Mouse (Mus musculus) splenic B cell, adult 2 months (primary cell): ENCODE measurements around the gene Sipa1l3.

Experiments
- DNase-seq: peaks from one replicate; pipeline ENCODE4 v3.0.0-alpha.2; 2011; ENCODE audit warnings: low read depth, low spot score
- H3K27me3 ChIP-seq: 2 replicates; pipeline ENCODE4 v1.6.1; 2012; ENCODE audit warnings: mild to moderate bottlenecking, low read length, moderate library complexity, mixed read lengths; ENCODE audit not compliant: control insufficient read depth, poor library complexity, insufficient read depth, severe bottlenecking
- H3K36me3 ChIP-seq: 2 replicates; pipeline ENCODE4 v1.6.1; 2012; ENCODE audit warnings: mild to moderate bottlenecking, low read length, moderate library complexity, mixed read lengths; ENCODE audit not compliant: control insufficient read depth, poor library complexity, insufficient read depth, severe bottlenecking

Sipa1l3 gene

DNA sequence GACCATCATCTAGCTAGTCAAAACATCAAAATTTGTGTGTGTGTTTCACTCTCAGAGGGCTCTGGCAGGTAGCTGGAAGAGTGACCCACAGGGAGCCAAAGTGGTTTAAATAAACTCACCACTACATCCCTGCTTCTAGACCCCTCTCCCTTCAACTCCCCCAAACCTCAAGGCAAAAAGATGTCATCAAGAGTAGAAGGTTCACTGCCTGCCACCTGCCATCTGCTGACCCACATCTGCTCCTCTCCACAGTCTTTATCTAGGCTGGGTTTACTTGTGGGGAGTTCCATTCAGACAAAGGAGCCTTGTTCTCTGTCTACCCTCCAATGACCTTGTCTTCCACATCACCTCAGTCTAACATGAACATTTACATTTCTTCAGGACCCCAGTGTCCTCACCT lies 239.2 kb downstream of the Sipa1l3 start:
- H3K36me3 ChIP-seq, result no peaks in the 10 kb centered on the region
- no peak for DNase-seq

DNA sequence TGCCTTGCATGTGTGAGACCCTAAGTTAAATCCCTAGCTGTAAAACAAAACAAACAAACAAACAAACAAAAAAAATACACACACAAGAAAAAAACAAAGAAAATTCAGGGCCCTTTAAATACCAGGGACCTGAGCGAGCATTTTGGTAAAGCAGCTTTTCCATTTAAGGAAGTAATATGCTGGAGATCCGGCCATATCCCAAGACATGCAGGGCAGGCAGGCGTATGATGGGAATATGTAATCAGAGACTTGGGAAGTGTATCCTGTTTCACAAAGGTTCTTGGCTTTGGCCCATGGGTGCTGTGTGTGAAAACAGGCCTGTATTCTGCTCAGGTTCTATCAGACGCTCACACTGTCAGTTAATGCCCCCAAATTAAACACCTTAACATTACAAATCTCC lies 240.9 kb downstream of the Sipa1l3 start:
- no peaks in the 10 kb centered on the region for H3K27me3 ChIP-seq
- no peak for DNase-seq
- no peaks in the 10 kb centered on the region for H3K36me3 ChIP-seq

More for the DNA sequence above, 239.2 kb downstream of the Sipa1l3 start:
- no peaks in the 10 kb centered on the region for H3K27me3 ChIP-seq

DNA sequence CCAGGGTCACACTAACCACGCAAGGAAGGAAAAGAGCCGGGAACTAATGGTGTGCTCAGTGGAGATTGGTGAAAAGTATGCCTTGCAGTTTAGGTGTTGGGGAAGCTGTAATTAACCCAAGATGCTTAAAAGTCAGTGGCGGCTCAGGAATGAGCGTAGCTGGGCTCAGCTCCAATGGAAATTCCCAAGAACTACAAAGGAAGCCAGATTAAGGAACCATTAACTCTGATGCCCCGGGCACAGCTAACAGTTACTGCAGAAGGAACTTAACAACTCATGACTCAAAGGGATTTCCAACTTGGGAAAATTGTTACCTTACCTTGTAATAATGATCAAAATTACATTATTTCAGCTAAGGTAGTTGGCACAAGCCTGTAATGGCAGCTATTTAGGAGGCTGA lies 241.7 kb downstream of the Sipa1l3 start:
- DNase-seq, result no peak
- no peaks in the 10 kb centered on the region for H3K36me3 ChIP-seq

DNA sequence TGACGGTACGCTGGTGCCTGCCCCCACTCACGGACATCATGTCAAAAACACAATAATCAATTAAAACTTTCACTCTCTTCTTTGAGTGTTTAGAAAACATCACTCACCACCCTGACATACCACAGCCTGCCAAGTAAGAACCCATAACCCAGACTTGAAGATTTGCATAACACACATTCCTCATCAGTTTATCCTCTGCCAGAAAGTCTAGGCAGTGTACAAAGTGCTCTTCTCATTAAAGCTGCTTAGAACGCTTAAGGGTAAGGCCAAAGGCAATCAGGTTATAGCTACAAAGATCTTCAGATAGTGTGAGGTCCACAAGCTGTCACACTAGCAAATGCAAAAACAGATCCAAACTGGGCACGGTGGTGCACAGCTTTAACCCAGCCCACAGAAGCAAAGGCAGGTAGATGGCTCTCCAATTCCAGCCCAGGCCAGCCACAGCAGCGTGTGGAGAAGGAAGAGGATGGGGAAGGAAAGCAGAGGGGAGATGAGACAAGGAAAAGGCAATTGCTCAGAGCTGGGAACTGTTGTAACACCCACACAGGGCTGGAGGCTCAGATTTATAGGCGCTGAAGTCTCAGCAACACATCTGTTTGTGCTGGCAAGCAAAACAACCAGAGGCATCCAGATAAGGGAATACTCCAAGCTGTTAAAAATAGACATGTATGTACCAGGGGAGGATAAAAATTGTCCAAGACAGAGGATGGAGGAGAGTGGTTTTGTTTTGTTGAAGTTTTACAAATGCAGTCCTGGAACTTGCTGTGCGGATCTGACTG lies 246.6 kb downstream of the Sipa1l3 start:
- H3K27me3 ChIP-seq, result no peaks in the 10 kb centered on the region
- no peaks in the 10 kb centered on the region for H3K36me3 ChIP-seq
- no peak for DNase-seq

More for the DNA sequence above, 241.7 kb downstream of the Sipa1l3 start:
- no peaks in the 10 kb centered on the region for H3K27me3 ChIP-seq

DNA sequence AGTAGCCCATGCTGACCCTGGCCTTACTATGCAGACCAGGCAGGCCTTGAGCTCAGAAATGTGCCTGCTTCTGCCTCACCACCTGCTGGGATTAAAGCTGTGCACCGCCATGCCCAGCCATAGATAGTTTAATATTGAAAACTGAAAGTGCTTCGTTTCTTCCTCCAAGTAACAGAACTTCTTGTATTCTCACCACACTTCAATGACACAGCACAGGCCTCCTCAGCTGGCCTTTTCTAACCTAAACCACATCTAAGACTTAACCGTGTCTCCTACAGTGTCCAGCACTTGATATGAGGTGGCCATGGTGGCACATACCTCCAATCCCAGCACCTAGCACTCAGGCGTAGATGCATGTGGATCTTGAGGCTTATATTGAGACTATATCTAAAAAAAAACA lies 248.0 kb downstream of the Sipa1l3 start:
- no peaks in the 10 kb centered on the region for H3K27me3 ChIP-seq
- no peaks in the 10 kb centered on the region for H3K36me3 ChIP-seq
- no peak for DNase-seq
